Mouse (Mus musculus) bone marrow macrophage, adult 2 months (primary cell): ENCODE data around the gene Prr15.

Source experiments
- CTCF ChIP-seq: IDR thresholded peaks from 2 replicates; pipeline ENCODE4 v1.5.1; 2012; ENCODE audit warnings: low read depth, mild to moderate bottlenecking, low read length, moderate library complexity
- POLR2A ChIP-seq: IDR thresholded peaks from 2 replicates; pipeline ENCODE4 v1.6.1; 2012; ENCODE audit warnings: mild to moderate bottlenecking, low read depth, low read length, borderline replicate concordance

GRCm38 (mm10) chr6:54277828-54278227, 47.8 kb upstream of the Prr15 start:
- no peak for TF ChIP-seq CTCF
- no peak for TF ChIP-seq POLR2A
